In genomic region chr10:58652418-58653394, GRCm38 (mm10) we compare ENCODE assay signal across 8 mouse cellular contexts. TPM values are rescaled to one million over a fixed set of nuclear protein-coding genes. Genes with fewer than 3 reads are reported as not detected.
A peak's percentile ranks its signal among the peaks of the same experiment; 100 is the strongest.
DNase-seq lines count a peak whose midpoint lies in the region; ATAC-seq and TF ChIP-seq lines count a peak whose summit lies in the region.

No protein-coding gene starts in this region.

- TF ChIP-seq CTCF in left cerebral cortex, adult 2 months (IDR thresholded peaks at IDR 0.05) = no peak

- H3K4me3 ChIP-seq in left cerebral cortex, adult 2 months = no peak overlapping the region

- ATAC-seq in common myeloid progenitor, adult 5-6 weeks (replicated peaks; ENCODE audit: low read depth, poor library complexity, severe bottlenecking) = peak; percentile 82
- ATAC-seq in hematopoietic stem cell, adult 5-6 weeks (replicated peaks in 1 of 2; ENCODE audit: insufficient read depth in 1 of 2, low FRiP score in 2 of 2, low TSS enrichment in 1 of 2, low read depth in 1 of 2, poor library complexity in 2 of 2, severe bottlenecking in 2 of 2) = peak; percentile 63 to 77
- peak; percentile 83 for ATAC-seq in megakaryocyte progenitor cell, adult 5-6 weeks (replicated peaks; ENCODE audit: poor library complexity)
- no peak for ATAC-seq in CD4-positive, CD25-positive, alpha-beta regulatory T cell, adult 4 months

- DNase-seq in Muller cell, postnatal 12 days (ENCODE audit: inconsistent ontology term) = peak; percentile 33
- DNase-seq in layer of hippocampus, adult 9-10 months (ENCODE audit: low spot score) = no peak
- DNase-seq in left cerebral cortex, adult 11 months (ENCODE audit: low spot score) = no peak
- DNase-seq in left cerebral cortex, adult 2 months (ENCODE audit: extremely low spot score in 1 of 2, low spot score in 2 of 2) = no peak

- H3K27ac ChIP-seq in left cerebral cortex, adult 2 months = no peak overlapping the region

- intact Hi-C loops in left cerebral cortex, adult 2 months (cut with DNase I) = no loop called here

RNA-seq across cellular contexts. Expression of gene Edar, which starts 22.7 kb away (rescaled TPM):
- total RNA-seq in common myeloid progenitor, adult 5-6 weeks (2017) = 0.09 TPM in 1 of 2 replicates, not detected in the other
- total RNA-seq in hematopoietic stem cell, adult 5-6 weeks (2017) = 3.1 and 4.2 TPM in 2 replicates
- not detected in 2 replicates for total RNA-seq in megakaryocyte progenitor cell, adult 5-6 weeks (2015)
- total RNA-seq in megakaryocyte progenitor cell, adult 5-6 weeks (2017) = 0.07 TPM in 1 of 2 replicates, not detected in the other
- polyA plus RNA-seq in CD4-positive, CD25-positive, alpha-beta regulatory T cell, adult 4 months (2017; shearing (Covaris generic)) = not detected
- under 1 TPM; 0.14 to 0.20 TPM for total RNA-seq in left cerebral cortex, adult 2 months (2021)
